Mouse (Mus musculus) hindbrain, embryonic 14.5 days (tissue): Measurements from ENCODE around the gene E130308A19Rik. TPM values are rescaled to one million over a fixed set of nuclear protein-coding genes. Genes with fewer than 3 reads are reported as not detected.

Experiments
- ATAC-seq: fragments of 200-750 bp; cut with Nextera tagmentation; 2 replicates; pipeline ENCODE4 v1.8.0; 2017; ENCODE audit warnings: moderate number of reproducible peaks, mild to moderate bottlenecking, moderate TSS enrichment, moderate library complexity; ENCODE audit not compliant: low FRiP score
- DNase-seq: peaks from one replicate; pipeline ENCODE4 v3.0.0-alpha.2; 2015; ENCODE audit warnings: low spot score
- H3K27ac ChIP-seq: fragments of 300-500 bp; sonication (generic); 2 replicates; pipeline ENCODE4 v1.5.1; 2014; ENCODE audit warnings: mild to moderate bottlenecking, moderate library complexity
- H3K27me3 ChIP-seq: fragments of 300-500 bp; sonication (generic); 2 replicates; pipeline ENCODE4 v1.6.1; 2014; ENCODE audit warnings: mild to moderate bottlenecking, low read length, mixed read lengths; ENCODE audit not compliant: control insufficient read depth, insufficient read depth
- H3K36me3 ChIP-seq: fragments of 300-500 bp; sonication (generic); replicated peaks from 2 replicates; pipeline ENCODE4 v1.6.1; 2014; ENCODE audit not compliant: control insufficient read depth, insufficient read depth
- H3K4me1 ChIP-seq: fragments of 300-500 bp; sonication (generic); replicated peaks from 2 replicates; pipeline ENCODE4 v1.6.1; 2014; ENCODE audit warnings: antibody characterized with exemption, low read length, mixed read lengths; ENCODE audit not compliant: control insufficient read depth, insufficient read depth
- H3K4me2 ChIP-seq: fragments of 300-500 bp; sonication (generic); replicated peaks from 2 replicates; pipeline ENCODE4 v1.6.1; 2014; ENCODE audit warnings: mild to moderate bottlenecking, moderate library complexity
- H3K4me3 ChIP-seq: fragments of 300-500 bp; sonication (generic); replicated peaks from 2 replicates; pipeline ENCODE4 v1.5.1; 2014; ENCODE audit warnings: mild to moderate bottlenecking, low read length
- H3K9ac ChIP-seq: fragments of 300-500 bp; sonication (generic); 2 replicates; pipeline ENCODE4 v1.6.1; 2014
- H3K9me3 ChIP-seq: fragments of 300-500 bp; sonication (generic); 2 replicates; pipeline ENCODE4 v1.6.1; 2016; ENCODE audit warnings: low read length; ENCODE audit not compliant: control insufficient read depth
- WGBS: fragments of 180-500 bp; shearing (Covaris S2); extraction: QIAGEN DNeasy Blood & Tissue Kit; methylation state at CpG from one replicate; pipeline ENCODE4 v1.1.7; 2014; 5-methylcytosine and 5-hydroxymethylcytosine counted together
- polyA plus RNA-seq: library from polyadenylated mRNA; unstranded; fragments of >200 nt; fragmentation: Nextera tagmentation; extraction: Ambion mirVana; gene quantifications from 2 replicates; pipeline ENCODE4 v1.2.1, GENCODE M21; 2014

Gene E130308A19Rik
- polyA plus RNA-seq, 1 experiment from 2014 or later: 59.9 TPM

GRCm38 (mm10) chr4:59794116-59794515 lies 168.1 kb downstream of the E130308A19Rik start:
- DNase-seq (no peak), ATAC-seq (no peak)
- no peak overlapping the region for H3K9ac ChIP-seq
- H3K9me3 ChIP-seq: no peaks in the 10 kb centered on the region
- no peak overlapping the region for H3K4me2 ChIP-seq
- H3K36me3 ChIP-seq: no peaks in the 10 kb centered on the region
- H3K27me3 ChIP-seq: no peaks in the 10 kb centered on the region
- H3K27ac ChIP-seq: no peak overlapping the region
- no peaks in the 10 kb centered on the region for H3K4me1 ChIP-seq
- H3K4me3 ChIP-seq: no peak overlapping the region
- WGBS: 71% methylated on average over 2 of the region's 2 CpGs

DNA sequence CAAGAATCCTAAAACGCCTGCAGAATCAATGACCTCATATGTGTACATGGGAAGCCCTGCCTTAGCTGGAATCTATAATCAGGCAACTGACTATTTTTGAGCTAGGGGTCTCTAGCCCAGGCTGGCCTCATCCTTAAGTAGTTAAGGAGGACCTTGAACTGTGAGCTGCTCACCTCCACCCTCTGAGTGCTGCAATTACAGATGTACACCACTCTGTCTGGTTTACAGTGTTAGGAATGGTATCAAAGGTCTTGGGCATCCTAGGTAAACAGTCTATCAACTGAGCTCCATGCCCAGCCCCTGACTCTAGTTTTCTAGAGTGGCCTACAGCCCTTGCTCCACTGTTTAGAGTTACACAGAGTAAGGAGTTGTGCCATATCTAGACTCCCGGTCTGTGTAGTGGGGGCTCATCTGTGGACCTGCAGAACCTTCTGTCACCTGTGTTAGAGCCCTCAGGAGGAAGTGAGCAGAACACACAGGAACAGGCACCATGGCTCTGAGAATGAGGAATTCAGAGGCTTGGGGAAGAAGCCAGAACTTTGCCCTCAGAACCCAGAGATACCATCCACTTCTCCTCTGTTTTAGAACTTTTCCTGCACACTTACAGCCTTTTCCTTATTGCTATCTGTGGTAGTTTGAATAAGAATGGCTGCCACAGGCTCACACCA lies 169.9 kb downstream of the E130308A19Rik start:
- no peak for ATAC-seq
- 83% methylated on average over 2 of the region's 2 CpGs for WGBS
- H3K4me1 ChIP-seq: no peaks in the 10 kb centered on the region

GRCm38 (mm10) chr4:59800181-59800580 lies 174.2 kb downstream of the E130308A19Rik start:
- WGBS: 88% methylated on average over 5 of the region's 5 CpGs
- Histone ChIP-seq H3K27me3 (no peaks in the 10 kb centered on the region), H3K9ac (no peak overlapping the region), H3K4me3 (no peak overlapping the region), H3K4me1 (no peaks in the 10 kb centered on the region), H3K4me2 (no peak overlapping the region), H3K9me3 (no peaks in the 10 kb centered on the region), H3K36me3 (no peaks in the 10 kb centered on the region), H3K27ac (no peak overlapping the region)
- ATAC-seq (no peak), DNase-seq (no peak)

More for the DNA sequence above, 169.9 kb downstream of the E130308A19Rik start:
- H3K4me2 ChIP-seq: no peak overlapping the region
- no peak overlapping the region for H3K9ac ChIP-seq
- DNase-seq: no peak
- no peaks in the 10 kb centered on the region for H3K27me3 ChIP-seq
- H3K4me3 ChIP-seq: no peak overlapping the region
- H3K9me3 ChIP-seq: no peaks in the 10 kb centered on the region
- H3K27ac ChIP-seq: no peak overlapping the region
- no peaks in the 10 kb centered on the region for H3K36me3 ChIP-seq

- Histone ChIP-seq H3K36me3 (no peaks in the 10 kb centered on the region), H3K27me3 (no peaks in the 10 kb centered on the region), H3K27ac (no peak within 1 kb of the TSS), H3K9ac (no peak within 1 kb of the TSS), H3K4me1 (no peaks in the 10 kb centered on the region), H3K4me2 (no peak within 1 kb of the TSS), H3K4me3 (no peak within 1 kb of the TSS), H3K9me3 (no peaks in the 10 kb centered on the region)
- ATAC-seq (no peak), DNase-seq (no peak)
Measured at GRCm38 (mm10) chr4:59801489-59801888, 175.5 kb downstream of the E130308A19Rik start, which contains the start of gene Inip. Inip (minus strand) TSS chr4:59801589.

GRCm38 (mm10) chr4:59802107-59802506 lies 176.1 kb downstream of the E130308A19Rik start:
- H3K4me3 ChIP-seq: no peak overlapping the region
- H3K9ac ChIP-seq: no peak overlapping the region
- H3K9me3 ChIP-seq: no peaks in the 10 kb centered on the region
- H3K27ac ChIP-seq: no peak overlapping the region
- H3K4me1 ChIP-seq: peaks cover 6% of the 10 kb centered on the region; the same call in 1 of the 2 replicates
- no peak overlapping the region for H3K4me2 ChIP-seq
- H3K36me3 ChIP-seq: no peaks in the 10 kb centered on the region
- WGBS: 80% methylated on average over 6 of the region's 6 CpGs
- H3K27me3 ChIP-seq: no peaks in the 10 kb centered on the region
- ATAC-seq (no peak), DNase-seq (no peak)

DNA sequence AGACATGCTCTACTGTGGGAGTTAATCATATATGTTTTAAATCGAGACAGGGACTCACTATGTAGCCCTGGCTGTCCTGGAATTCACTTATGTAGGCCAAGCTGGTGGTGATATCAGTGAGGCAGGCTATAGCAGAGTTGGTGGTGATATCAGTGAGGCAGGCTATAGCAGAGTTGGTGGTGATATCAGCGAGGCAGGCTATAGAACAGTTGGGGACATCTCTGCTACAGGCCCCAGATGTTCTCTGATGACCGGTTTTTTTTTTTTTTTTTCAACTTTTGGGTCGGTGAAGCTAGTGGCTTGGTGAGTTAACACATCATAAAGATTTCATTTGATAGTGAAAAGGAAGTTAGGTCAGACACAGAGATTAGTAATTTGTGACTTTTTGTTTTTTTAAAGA lies 176.8 kb downstream of the E130308A19Rik start:
- ATAC-seq (no peak), DNase-seq (no peak)
- WGBS: 72% methylated on average over 4 of the region's 4 CpGs

DNA sequence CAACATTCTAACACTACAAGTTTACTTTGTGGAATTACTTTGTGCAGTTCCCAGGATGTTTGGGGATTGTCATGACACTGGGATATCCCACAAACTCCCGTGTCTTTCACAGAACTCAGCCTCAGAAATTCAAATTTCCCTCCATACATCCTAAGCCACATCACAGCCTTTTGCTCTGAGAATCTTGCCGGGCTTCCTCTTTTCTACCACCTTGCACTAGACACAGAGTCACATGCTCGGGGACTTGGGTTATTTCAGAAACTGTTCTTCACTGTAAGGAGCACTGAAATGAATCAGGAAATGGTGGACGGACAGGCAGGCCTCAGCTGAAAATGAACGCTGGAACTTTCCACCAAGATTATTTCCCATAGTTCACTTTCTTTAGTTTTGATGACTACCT lies 177.3 kb downstream of the E130308A19Rik start:
- H3K27me3 ChIP-seq: no peaks in the 10 kb centered on the region
- DNase-seq (no peak), ATAC-seq (no peak)
- 87% methylated on average over 5 of the region's 5 CpGs for WGBS
- H3K27ac ChIP-seq: no peak overlapping the region
- H3K36me3 ChIP-seq: no peaks in the 10 kb centered on the region
- H3K9me3 ChIP-seq: no peaks in the 10 kb centered on the region
- H3K9ac ChIP-seq: no peak overlapping the region
- H3K4me2 ChIP-seq: no peak overlapping the region
- H3K4me3 ChIP-seq: no peak overlapping the region
- H3K4me1 ChIP-seq: peaks cover 14% of the 10 kb centered on the region

More for the DNA sequence above, 176.8 kb downstream of the E130308A19Rik start:
- no peak overlapping the region for H3K9ac ChIP-seq
- H3K4me2 ChIP-seq: no peak overlapping the region
- no peaks in the 10 kb centered on the region for H3K9me3 ChIP-seq
- peaks cover 12% of the 10 kb centered on the region for H3K4me1 ChIP-seq
- no peaks in the 10 kb centered on the region for H3K36me3 ChIP-seq
- no peak overlapping the region for H3K27ac ChIP-seq
- no peaks in the 10 kb centered on the region for H3K27me3 ChIP-seq
- H3K4me3 ChIP-seq: no peak overlapping the region

DNA sequence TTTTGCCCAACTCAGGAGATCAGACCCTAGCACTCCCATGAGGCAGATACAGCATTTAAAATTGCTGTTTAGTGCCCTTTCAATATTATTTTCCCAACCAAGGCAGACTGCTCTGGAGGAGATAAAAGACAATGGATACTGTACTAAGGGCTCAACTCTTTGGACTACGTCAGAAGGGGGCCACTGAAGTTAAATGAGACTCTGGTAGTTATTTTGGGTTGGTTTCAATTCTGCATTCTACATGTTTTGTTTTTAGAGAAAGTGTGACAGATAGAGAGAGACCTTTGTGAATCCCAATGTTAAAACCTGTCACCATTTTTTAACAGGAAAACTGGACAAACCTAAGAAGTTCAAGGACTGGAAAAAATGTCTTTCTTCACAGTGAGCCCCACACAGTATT lies 178.7 kb downstream of the E130308A19Rik start:
- ATAC-seq (no peak), DNase-seq (no peak)
- Histone ChIP-seq H3K4me1 (peaks cover 14% of the 10 kb centered on the region), H3K27ac (peak overlapping the region; percentile 71; the same call in 1 of the 2 replicates), H3K9ac (peak overlapping the region; percentile 75), H3K4me3 (peak overlapping the region; percentile 66), H3K36me3 (no peaks in the 10 kb centered on the region), H3K4me2 (peak overlapping the region; percentile 76), H3K27me3 (no peaks in the 10 kb centered on the region), H3K9me3 (no peaks in the 10 kb centered on the region)
- WGBS: 78% methylated on average over 1 of the region's 1 CpGs

- Histone ChIP-seq H3K36me3 (no peaks in the 10 kb centered on the region), H3K4me2 (peak within 1 kb of the TSS; percentile 76), H3K27me3 (no peaks in the 10 kb centered on the region), H3K9me3 (no peaks in the 10 kb centered on the region), H3K9ac (peak within 1 kb of the TSS; percentile 75), H3K4me1 (peaks cover 14% of the 10 kb centered on the region), H3K4me3 (peak within 1 kb of the TSS; percentile 66), H3K27ac (peak within 1 kb of the TSS; percentile 71)
- ATAC-seq (peak; percentile 91), DNase-seq (peak; percentile 88)
- WGBS: 2% methylated on average over 44 of the region's 45 CpGs
Measured at GRCm38 (mm10) chr4:59805181-59805967, 179.4 kb downstream of the E130308A19Rik start, which contains the start of gene Snx30. Snx30 (plus strand) TSS chr4:59805840.
